Mouse (Mus musculus): ENCODE results near the gene Trpv4. TPM values are rescaled to one million over a fixed set of nuclear protein-coding genes. Genes with fewer than 3 reads are reported as not detected.

The Trpv4 gene
- polyA plus RNA-seq, 1 experiment from 2014 or later, result 0.46 TPM

DNA sequence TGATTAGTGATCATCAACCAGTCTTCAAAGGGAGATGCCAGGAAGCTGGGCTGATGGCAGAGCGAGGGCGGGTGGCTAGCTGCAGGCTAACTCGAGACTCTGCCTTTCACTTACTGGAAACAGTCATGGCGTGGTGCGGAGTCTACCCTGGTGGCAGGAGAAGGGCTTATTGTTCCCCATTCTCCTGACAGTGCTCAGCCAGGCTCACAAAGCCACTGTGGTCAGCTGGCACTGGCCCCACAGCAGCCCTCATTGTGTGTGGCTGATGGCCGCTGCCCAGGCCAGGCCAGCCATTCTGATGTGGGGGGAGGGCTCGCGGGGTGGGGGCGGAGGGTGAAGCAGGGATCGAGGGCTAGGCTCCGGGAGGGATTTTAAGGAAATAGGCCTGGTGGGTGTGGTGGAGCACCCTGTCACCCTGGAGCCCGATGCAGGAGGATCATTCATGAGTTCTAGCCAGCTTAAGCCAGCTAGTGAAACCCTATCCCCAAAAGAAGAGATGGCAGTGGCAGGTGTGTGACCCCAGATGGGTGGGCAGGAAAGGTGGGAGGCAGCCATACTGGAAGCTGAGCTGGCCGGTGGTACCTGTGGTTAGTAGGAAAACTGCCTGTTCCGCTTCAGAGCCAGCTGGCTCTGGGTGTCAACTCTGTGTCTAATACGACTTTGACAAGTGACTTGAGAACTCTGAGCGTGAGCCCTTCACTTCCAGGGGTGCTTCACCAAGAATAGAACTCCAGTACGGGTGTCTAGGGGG lies 21.8 kb upstream of the Trpv4 start:
- Histone ChIP-seq H3K4me2 (ENCODE audit: low read length) (no peak overlapping the region), H3K4me1 (ENCODE audit: control insufficient read depth, insufficient read depth, low read length) (no peaks in the 10 kb centered on the region), H3K4me3 (replicated peaks; ENCODE audit: low read depth, low read length) (no peak overlapping the region), H3K27ac (replicated peaks; ENCODE audit: low read depth, low read length) (no peak overlapping the region), H3K27me3 (ENCODE audit: control insufficient read depth, insufficient read depth, low read length) (no peaks in the 10 kb centered on the region), H3K9ac (replicated peaks; ENCODE audit: low read length) (no peak overlapping the region; the same call in 1 of the 2 replicates), H3K36me3 (ENCODE audit: control insufficient read depth, insufficient read depth, low read length) (peaks cover 20% of the 10 kb centered on the region), H3K9me3 (ENCODE audit: control insufficient read depth, low read length) (no peaks in the 10 kb centered on the region)
- DNase-seq (no peak), ATAC-seq (ENCODE audit: low FRiP score, low TSS enrichment) (no peak)
- 66% methylated on average over 17 of the region's 17 CpGs for WGBS

DNA sequence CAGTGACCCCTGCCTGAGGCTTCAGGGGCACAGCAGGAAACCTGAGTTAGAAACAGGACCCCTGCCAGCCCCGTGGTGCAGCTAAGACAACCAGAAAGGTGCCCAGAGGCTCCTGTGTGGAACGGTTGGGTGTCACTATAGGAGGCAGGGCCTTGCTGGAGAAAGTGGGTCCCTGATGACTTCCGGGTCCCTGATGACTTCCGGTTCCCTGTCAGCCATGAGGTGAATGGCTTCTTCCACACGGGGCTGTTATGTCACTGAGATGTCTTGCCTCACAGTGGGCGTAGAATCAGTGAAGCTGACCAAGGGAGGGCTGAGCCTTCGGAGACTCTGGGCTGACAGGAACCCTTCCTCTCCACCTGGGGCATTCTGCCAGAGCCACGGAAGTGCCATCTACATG lies 16.4 kb upstream of the Trpv4 start:
- H3K9me3 ChIP-seq (ENCODE audit: control insufficient read depth, low read length), result no peaks in the 10 kb centered on the region
- H3K27me3 ChIP-seq (ENCODE audit: control insufficient read depth, insufficient read depth, low read length), result no peaks in the 10 kb centered on the region
- ATAC-seq (ENCODE audit: low FRiP score, low TSS enrichment) (no peak), DNase-seq (no peak)
- no peak overlapping the region for H3K9ac ChIP-seq (replicated peaks; ENCODE audit: low read length)
- no peaks in the 10 kb centered on the region for H3K4me1 ChIP-seq (ENCODE audit: control insufficient read depth, insufficient read depth, low read length)
- 88% methylated on average over 8 of the region's 8 CpGs for WGBS
- H3K27ac ChIP-seq (replicated peaks; ENCODE audit: low read depth, low read length), result no peak overlapping the region
- H3K4me3 ChIP-seq (replicated peaks; ENCODE audit: low read depth, low read length), result no peak overlapping the region
- H3K4me2 ChIP-seq (ENCODE audit: low read length), result no peak overlapping the region
- H3K36me3 ChIP-seq (ENCODE audit: control insufficient read depth, insufficient read depth, low read length), result peaks cover 35% of the 10 kb centered on the region

GRCm38 (mm10) chr5:114673114-114673513 lies 14.9 kb upstream of the Trpv4 start:
- Histone ChIP-seq H3K27ac (replicated peaks; ENCODE audit: low read depth, low read length) (no peak overlapping the region), H3K36me3 (ENCODE audit: control insufficient read depth, insufficient read depth, low read length) (peaks cover 35% of the 10 kb centered on the region), H3K4me3 (replicated peaks; ENCODE audit: low read depth, low read length) (no peak overlapping the region), H3K9me3 (ENCODE audit: control insufficient read depth, low read length) (no peaks in the 10 kb centered on the region), H3K4me1 (ENCODE audit: control insufficient read depth, insufficient read depth, low read length) (no peaks in the 10 kb centered on the region), H3K4me2 (ENCODE audit: low read length) (no peak overlapping the region), H3K27me3 (ENCODE audit: control insufficient read depth, insufficient read depth, low read length) (no peaks in the 10 kb centered on the region), H3K9ac (replicated peaks; ENCODE audit: low read length) (no peak overlapping the region)
- no peak for DNase-seq
- WGBS, result 88% methylated on average over 13 of the region's 13 CpGs
- ATAC-seq (ENCODE audit: low FRiP score, low TSS enrichment), result no peak

DNA sequence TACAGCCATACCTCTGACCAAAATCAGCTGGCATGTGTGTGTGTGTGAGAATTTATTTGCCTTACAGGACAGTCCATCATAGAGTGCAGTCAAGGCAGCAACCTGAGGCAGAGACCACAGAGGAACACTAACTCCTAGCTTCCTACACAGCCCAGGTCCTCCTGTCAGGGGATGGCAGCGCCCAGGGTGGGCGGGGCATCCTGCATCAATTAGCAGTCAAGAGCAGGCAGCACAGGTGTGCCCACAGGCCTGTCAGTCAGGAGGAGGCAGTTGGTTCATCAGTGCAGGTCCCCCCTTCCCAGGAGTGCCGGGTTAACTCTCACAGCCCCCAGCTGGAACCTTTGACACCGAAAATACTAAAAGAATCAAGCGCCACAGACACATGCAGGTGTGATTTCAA lies 10.8 kb upstream of the Trpv4 start:
- Histone ChIP-seq H3K36me3 (ENCODE audit: control insufficient read depth, insufficient read depth, low read length) (0 out of 2 replicates have a peak, but pooled peaks cover 5% of the 10 kb centered on the region), H3K4me2 (ENCODE audit: low read length) (no peak overlapping the region), H3K4me1 (ENCODE audit: control insufficient read depth, insufficient read depth, low read length) (no peaks in the 10 kb centered on the region), H3K27me3 (ENCODE audit: control insufficient read depth, insufficient read depth, low read length) (no peaks in the 10 kb centered on the region), H3K9ac (replicated peaks; ENCODE audit: low read length) (no peak overlapping the region), H3K9me3 (ENCODE audit: control insufficient read depth, low read length) (no peaks in the 10 kb centered on the region), H3K27ac (replicated peaks; ENCODE audit: low read depth, low read length) (no peak overlapping the region), H3K4me3 (replicated peaks; ENCODE audit: low read depth, low read length) (no peak overlapping the region)
- ATAC-seq (ENCODE audit: low FRiP score, low TSS enrichment) (no peak), DNase-seq (no peak)
- 93% methylated on average over 5 of the region's 5 CpGs for WGBS

GRCm38 (mm10) chr5:114667228-114667856 lies 9.1 kb upstream of the Trpv4 start:
- H3K9me3 ChIP-seq (ENCODE audit: control insufficient read depth, low read length), result no peaks in the 10 kb centered on the region
- peak overlapping the region; percentile 20 for H3K4me3 ChIP-seq (replicated peaks; ENCODE audit: low read depth, low read length)
- H3K27ac ChIP-seq (replicated peaks; ENCODE audit: low read depth, low read length), result no peak overlapping the region
- 4% methylated on average over 36 of the region's 36 CpGs for WGBS
- no peaks in the 10 kb centered on the region for H3K27me3 ChIP-seq (ENCODE audit: control insufficient read depth, insufficient read depth, low read length)
- H3K4me2 ChIP-seq (ENCODE audit: low read length), result peak overlapping the region; percentile 51
- no peak overlapping the region for H3K9ac ChIP-seq (replicated peaks; ENCODE audit: low read length)
- ATAC-seq (ENCODE audit: low FRiP score, low TSS enrichment) (peak; percentile 88), DNase-seq (peak; percentile 98)
- H3K4me1 ChIP-seq (ENCODE audit: control insufficient read depth, insufficient read depth, low read length), result no peaks in the 10 kb centered on the region
- no peaks in the 10 kb centered on the region for H3K36me3 ChIP-seq (ENCODE audit: control insufficient read depth, insufficient read depth, low read length)

- H3K36me3 ChIP-seq (ENCODE audit: control insufficient read depth, insufficient read depth, low read length), result no peaks in the 10 kb centered on the region
- 69% methylated on average over 1 of the region's 1 CpGs for WGBS
These were observed 8.4 kb upstream of the Trpv4 start for GRCm38 (mm10) chr5:114666659-114667058.

GRCm38 (mm10) chr5:114664750-114665149 lies 6.5 kb upstream of the Trpv4 start:
- no peak overlapping the region for H3K4me2 ChIP-seq (ENCODE audit: low read length)
- H3K9me3 ChIP-seq (ENCODE audit: control insufficient read depth, low read length), result no peaks in the 10 kb centered on the region
- H3K9ac ChIP-seq (replicated peaks; ENCODE audit: low read length), result no peak overlapping the region
- H3K4me3 ChIP-seq (replicated peaks; ENCODE audit: low read depth, low read length), result no peak overlapping the region
- 78% methylated on average over 7 of the region's 7 CpGs for WGBS
- ATAC-seq (ENCODE audit: low FRiP score, low TSS enrichment), result no peak
- H3K36me3 ChIP-seq (ENCODE audit: control insufficient read depth, insufficient read depth, low read length), result no peaks in the 10 kb centered on the region
- H3K4me1 ChIP-seq (ENCODE audit: control insufficient read depth, insufficient read depth, low read length), result no peaks in the 10 kb centered on the region
- no peak for DNase-seq
- no peak overlapping the region for H3K27ac ChIP-seq (replicated peaks; ENCODE audit: low read depth, low read length)
- H3K27me3 ChIP-seq (ENCODE audit: control insufficient read depth, insufficient read depth, low read length), result no peaks in the 10 kb centered on the region

More at GRCm38 (mm10) chr5:114666659-114667058, 8.4 kb upstream of the Trpv4 start:
- Histone ChIP-seq H3K4me3 (replicated peaks; ENCODE audit: low read depth, low read length) (no peak overlapping the region), H3K9me3 (ENCODE audit: control insufficient read depth, low read length) (no peaks in the 10 kb centered on the region), H3K9ac (replicated peaks; ENCODE audit: low read length) (no peak overlapping the region), H3K27ac (replicated peaks; ENCODE audit: low read depth, low read length) (no peak overlapping the region), H3K4me1 (ENCODE audit: control insufficient read depth, insufficient read depth, low read length) (no peaks in the 10 kb centered on the region), H3K4me2 (ENCODE audit: low read length) (no peak overlapping the region), H3K27me3 (ENCODE audit: control insufficient read depth, insufficient read depth, low read length) (no peaks in the 10 kb centered on the region)
- DNase-seq (no peak), ATAC-seq (ENCODE audit: low FRiP score, low TSS enrichment) (no peak)

DNA sequence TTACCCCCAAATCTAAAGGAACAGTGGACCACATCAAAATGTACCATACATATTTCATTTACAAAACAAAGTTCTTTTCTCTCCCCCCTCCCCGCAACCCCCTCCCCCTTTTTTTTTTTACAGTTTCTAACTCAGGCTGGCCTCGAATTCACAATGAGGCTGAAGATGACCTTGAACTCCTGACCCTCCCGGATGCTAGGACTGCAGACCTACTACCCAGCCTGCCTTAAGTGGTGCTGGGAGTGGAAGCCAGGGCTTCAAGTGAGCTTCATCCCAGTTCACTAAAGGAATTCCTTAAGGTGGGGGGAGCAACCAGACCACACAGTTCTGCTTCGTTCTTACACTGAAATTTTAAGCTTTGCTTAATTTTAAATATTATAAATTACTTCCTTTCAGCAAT lies 5.9 kb upstream of the Trpv4 start:
- H3K4me3 ChIP-seq (replicated peaks; ENCODE audit: low read depth, low read length), result no peak overlapping the region
- H3K4me1 ChIP-seq (ENCODE audit: control insufficient read depth, insufficient read depth, low read length), result no peaks in the 10 kb centered on the region
- H3K4me2 ChIP-seq (ENCODE audit: low read length), result no peak overlapping the region
- ATAC-seq (ENCODE audit: low FRiP score, low TSS enrichment) (no peak), DNase-seq (no peak)
- 83% methylated on average over 4 of the region's 4 CpGs for WGBS
- H3K9me3 ChIP-seq (ENCODE audit: control insufficient read depth, low read length), result no peaks in the 10 kb centered on the region
- peaks cover 3% of the 10 kb centered on the region for H3K27me3 ChIP-seq (ENCODE audit: control insufficient read depth, insufficient read depth, low read length)
- H3K36me3 ChIP-seq (ENCODE audit: control insufficient read depth, insufficient read depth, low read length), result no peaks in the 10 kb centered on the region
- no peak overlapping the region for H3K27ac ChIP-seq (replicated peaks; ENCODE audit: low read depth, low read length)
- no peak overlapping the region for H3K9ac ChIP-seq (replicated peaks; ENCODE audit: low read length)

- no peak for ATAC-seq (ENCODE audit: low FRiP score, low TSS enrichment)
These were observed 2.8 kb upstream of the Trpv4 start for GRCm38 (mm10) chr5:114661029-114661428.

More at GRCm38 (mm10) chr5:114661029-114661428, 2.8 kb upstream of the Trpv4 start:
- Histone ChIP-seq H3K27ac (replicated peaks; ENCODE audit: low read depth, low read length) (no peak overlapping the region), H3K4me3 (replicated peaks; ENCODE audit: low read depth, low read length) (no peak overlapping the region), H3K36me3 (ENCODE audit: control insufficient read depth, insufficient read depth, low read length) (no peaks in the 10 kb centered on the region), H3K4me1 (ENCODE audit: control insufficient read depth, insufficient read depth, low read length) (0 out of 2 replicates have a peak, but pooled peaks cover 5% of the 10 kb centered on the region), H3K4me2 (ENCODE audit: low read length) (no peak overlapping the region), H3K27me3 (ENCODE audit: control insufficient read depth, insufficient read depth, low read length) (peaks cover 32% of the 10 kb centered on the region), H3K9me3 (ENCODE audit: control insufficient read depth, low read length) (no peaks in the 10 kb centered on the region), H3K9ac (replicated peaks; ENCODE audit: low read length) (no peak overlapping the region)
- WGBS, result 81% methylated on average over 6 of the region's 6 CpGs
- no peak for DNase-seq
